Mouse (Mus musculus): ENCODE measurements around the gene Mecp2.
"Not testable (repeated sequence)": the region's sequence is repeated elsewhere in the genome, so short reads cannot be mapped to it uniquely, and the experiment has no call there.

Mecp2 gene

DNA sequence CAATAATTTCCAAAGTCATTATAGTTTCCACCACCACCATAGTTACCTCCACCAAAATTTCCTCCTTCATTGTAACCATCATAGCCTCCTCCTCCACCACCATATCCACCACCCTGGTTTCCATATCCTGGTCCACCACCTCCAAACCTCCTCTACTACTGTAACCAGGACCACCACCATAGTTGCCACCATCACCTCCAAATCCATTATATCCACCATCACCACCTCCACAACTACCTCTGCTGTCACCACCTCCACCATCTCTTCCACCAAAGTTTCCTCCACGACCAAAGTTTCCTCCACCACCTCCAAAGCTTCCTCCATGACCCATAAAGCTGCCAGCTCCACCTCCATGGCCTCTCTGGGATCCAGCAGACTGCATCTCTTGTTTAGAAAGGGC lies at the start of gene Mecp2:
Gene Mecp2, minus strand, starts transcription at position 101 of the 400 bp plus-strand sequence.
- DNase-seq (ENCODE audit: low read depth, low spot score): not testable (repeated sequence)

DNA sequence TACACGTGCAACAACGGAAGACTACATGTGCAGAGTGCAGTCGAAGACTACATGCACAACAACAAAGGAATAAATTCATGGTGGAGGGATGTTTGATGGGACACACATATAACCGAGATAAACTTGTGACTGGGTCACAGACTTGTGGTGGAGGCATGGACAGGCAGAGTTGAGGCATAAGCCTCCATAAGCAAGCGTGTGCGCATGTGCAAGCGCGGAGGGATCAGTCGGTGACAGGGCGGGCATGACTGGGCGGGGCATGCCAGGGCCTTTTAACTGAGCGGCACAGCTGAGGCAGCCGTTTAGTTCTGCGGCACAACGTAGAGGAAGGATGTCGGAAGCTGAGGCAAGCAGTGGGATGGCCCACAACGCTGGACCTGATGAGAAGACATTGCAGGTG lies 41.8 kb upstream of the Mecp2 start, which contains the start of gene Tktl1:
Gene Tktl1, plus strand, starts transcription at position 301 of the 400 bp plus-strand sequence.
- DNase-seq (ENCODE audit: low read depth, low spot score): no peak

DNA sequence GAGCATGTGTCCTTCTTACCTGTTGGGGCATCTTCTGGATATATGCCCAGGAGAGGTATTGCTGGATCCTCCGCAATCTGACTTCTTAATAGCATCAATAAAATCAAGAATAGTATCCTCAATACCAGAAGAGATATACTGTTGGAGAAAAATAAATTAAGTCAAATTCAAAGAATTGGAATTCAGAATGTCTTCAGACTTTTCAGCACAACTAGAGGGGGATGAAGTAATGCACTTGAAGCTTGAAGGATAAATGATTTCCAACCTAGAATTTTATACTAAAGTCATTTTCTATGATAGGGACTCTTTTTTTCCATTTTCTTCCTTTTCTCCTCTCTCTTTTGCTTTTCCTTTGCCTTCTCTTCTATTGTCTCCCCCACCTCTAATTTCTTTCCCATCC lies 32.6 kb upstream of the Mecp2 start, which contains the start of gene Tex28:
Gene Tex28, minus strand, starts transcription at position 101 of the 400 bp plus-strand sequence.
- no peak for DNase-seq (ENCODE audit: low read depth, low spot score)

DNA sequence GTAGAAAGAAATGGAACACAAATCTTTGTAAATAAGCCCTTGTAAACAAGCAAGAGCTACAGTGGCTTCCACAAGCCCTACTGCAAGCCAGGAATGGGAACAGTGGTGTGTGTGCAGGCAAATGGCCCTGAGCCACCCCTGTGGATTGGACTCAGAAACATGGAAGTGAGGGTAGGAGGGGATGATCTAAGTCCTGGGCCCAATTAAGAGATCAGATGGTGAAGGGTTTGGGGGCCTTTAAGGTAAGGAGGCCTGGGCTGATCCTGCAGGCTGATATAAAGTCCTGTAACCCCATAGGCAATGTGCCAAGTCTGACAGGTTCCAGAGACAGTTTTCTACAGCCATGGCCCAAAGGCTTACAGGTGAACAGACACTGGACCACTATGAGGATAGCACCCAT lies 8.0 kb downstream of the Mecp2 start, which contains the start of gene Opn1mw:
Gene Opn1mw, plus strand, starts transcription at position 301 of the 400 bp plus-strand sequence.
- no peak for DNase-seq (ENCODE audit: low read depth, low spot score)

DNA sequence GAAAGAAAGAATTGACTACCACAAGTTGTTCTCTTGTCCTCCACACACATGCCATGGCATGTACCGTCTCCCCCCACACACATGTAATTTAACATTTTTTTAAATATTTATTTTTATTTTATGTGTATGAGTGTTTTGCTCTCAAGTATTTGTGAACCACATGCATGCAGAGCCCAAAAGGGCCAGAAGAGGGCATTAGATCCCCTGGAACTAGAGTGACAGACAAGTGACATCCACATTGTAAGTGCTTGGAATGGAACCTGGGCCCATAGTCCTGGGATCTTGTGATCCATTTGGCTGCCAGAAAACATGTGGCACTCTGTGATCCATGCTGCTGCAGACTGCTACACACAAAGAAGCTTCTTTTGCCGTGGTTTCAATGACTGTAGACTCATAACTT lies 10.2 kb downstream of the Mecp2 start:
- no peak for DNase-seq (ENCODE audit: low read depth, low spot score)

DNA sequence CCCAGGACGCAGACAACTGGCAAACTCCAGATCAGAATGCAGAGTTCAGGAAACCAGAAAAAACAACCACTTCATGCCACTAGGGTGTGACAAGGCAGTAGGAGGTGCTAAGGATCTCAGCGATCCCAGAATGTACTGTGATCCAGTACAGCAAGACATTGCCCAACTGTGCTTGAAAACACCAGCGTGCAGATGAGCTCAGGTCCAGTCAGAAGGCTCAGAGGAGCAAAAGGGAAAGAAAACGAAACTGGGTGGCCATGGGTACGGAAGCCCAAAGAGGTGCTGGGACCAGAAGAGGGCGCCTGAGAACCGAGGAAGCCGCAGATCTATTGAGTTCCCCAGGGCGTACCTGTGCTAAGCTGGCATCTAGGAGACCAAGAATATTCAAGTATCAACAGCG lies 19.7 kb downstream of the Mecp2 start:
- peak; percentile 5 for DNase-seq (ENCODE audit: low read depth, low spot score)

DNA sequence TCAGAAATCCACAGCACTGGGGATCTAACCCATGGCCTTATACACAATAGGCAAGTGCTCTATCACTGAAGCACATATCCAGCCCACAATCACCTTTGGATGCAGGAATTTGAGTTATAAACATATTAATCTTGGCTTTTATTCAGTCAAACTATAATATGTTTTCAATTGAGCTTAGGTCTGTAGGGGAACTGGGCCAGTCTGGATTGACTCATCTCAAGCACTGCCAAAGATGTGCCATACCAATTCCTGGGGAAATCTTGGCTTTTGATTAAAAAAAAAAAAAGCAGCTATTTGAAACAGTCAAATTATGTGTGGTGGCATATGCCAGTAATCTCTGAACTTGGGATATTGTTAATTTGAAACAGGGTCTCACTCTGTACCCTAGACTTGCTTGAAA lies 21.1 kb downstream of the Mecp2 start:
- DNase-seq (ENCODE audit: low read depth, low spot score): no peak

DNA sequence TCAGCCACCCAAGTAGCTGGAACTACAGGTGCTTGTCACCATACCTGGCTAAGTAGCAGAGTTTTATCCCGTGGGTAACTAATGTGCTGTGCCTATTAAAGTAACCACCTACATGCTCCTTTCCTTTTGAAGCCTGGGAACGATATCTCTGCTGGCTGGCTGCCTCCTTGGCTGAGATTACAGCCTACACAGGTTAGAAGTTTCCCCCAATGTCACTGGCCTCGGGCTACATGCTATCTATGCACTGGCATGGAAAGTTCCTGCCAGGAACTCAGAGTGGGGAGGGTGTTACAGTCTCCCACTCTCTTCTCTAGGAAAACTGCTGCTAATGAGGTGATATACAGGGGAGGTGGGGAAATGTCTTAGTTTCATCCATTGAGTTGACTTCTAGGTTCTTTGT lies 26.4 kb downstream of the Mecp2 start:
- DNase-seq (ENCODE audit: low read depth, low spot score): no peak

DNA sequence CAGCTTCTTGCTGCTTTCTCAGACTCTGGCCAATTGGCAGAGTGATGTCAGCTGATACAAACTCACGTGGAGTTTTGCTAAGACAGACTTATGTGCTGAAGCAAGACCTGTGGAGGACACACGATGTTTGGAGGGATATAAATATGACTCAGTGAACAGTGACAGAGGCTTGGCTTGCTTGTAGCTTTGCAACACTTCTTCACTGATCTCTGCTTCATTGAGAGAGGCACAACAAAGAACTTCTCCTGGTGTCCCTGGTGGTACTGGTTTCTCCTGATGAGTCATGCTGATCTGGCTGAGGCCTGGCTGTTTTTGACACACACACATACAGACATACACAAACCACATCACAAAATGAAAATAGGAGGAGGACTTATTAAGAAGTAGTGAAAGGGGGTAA lies 29.2 kb downstream of the Mecp2 start:
- DNase-seq (ENCODE audit: low read depth, low spot score): no peak

DNA sequence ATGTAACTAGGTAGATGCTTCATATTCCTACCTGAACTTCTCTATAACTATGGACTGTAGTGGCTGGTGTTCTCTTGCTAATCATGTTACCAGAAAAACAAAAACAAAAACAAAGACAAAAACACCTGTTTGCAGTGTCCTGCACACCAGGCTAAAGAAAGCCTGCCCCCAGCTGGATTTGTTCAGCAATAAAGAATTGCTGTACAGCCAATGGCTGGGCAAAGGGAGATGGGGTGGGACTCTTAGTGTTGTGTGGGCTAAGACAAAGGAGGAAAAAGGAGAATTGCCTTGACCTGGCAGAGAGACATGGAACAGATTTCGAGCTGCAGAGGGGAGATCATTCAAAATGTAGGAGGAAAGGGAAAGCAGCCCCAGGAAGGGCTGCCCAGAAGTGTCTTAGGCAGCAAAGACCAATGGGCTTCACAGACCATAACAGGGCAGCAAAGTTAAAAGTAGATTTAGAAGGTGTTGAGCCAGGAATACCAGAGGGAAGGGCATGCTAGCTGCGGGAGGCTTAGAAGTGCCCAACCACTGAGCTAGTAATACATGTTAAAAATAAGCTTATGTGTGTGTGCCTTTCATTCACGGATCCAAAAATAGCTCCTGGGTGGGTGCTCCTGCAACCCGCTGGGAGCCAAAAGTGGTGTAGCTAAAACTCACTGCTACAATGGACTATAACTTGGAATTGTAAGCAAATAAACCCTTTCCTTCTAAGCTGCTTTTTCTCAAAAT lies 31.5 kb downstream of the Mecp2 start:
- no peak for DNase-seq (ENCODE audit: low read depth, low spot score)

DNA sequence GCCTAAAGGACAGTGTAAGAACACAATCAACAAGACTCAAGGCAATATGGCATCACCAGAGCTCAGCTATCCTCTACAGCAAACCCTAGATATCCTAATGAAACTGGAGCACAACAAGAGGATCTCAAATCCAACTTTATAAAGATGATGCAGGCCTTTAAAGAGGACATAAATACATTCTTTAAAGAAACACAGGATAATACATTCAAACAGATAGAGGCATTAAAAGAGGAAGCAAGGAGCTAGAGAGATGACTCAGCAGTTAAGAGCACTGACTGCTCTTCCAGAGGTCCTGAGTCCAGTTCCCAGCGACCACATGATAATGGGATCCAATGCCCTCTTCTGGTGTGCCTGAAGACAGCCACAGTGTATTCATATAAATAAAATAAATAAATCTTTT lies 40.0 kb downstream of the Mecp2 start:
- DNase-seq (ENCODE audit: low read depth, low spot score): no peak

DNA sequence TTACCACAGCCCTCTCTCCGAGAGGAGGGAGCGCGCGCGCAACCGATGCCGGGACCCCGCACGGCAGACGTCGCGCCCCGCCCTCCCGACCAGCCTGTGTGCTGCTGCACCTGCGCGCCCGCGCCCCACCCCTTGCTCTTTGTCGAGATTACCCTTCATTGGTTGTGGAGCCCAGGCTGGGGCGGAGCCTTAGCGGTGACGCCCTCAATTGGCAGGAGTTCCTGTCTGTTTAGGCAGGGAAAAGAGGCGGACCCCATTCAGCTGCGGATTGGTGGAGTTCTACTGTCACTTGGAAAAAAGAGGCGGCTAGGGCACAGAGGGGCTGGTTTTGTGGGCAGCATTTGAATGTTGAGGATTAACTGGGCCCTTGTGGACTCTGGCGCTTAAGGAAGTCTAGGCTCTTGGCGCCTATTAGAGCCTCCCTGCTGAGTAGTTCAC lies 49.5 kb downstream of the Mecp2 start:
- peak; percentile 89 for DNase-seq (ENCODE audit: low read depth, low spot score)

DNA sequence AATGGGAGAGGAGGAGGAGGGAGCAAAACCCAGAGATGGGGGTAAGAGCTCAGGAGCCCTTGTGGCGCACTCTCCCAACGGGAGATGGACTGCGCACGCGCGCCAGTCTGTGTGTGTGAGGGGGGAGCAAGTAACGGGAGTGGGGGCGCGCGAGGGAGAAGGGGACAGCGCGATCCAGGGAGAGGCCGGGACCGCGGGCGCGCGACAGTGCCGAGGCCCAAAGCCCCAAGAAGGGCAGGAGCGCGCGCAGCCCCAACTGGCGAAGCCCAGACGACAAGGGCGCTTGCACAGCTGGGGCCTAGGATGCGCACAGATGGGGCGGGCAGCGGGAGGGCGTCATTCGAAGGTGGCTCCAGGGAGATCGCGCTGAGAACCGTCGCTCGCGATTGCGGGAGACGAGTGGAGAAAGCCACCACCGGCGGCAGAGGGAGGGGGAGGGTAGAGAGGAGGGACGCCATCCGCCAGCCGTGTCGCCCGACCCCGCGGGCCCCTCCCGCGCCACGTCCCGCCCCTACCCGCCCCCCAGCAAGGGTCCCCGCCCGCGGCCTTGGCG lies 50.1 kb downstream of the Mecp2 start:
- peak; percentile 72 for DNase-seq (ENCODE audit: low read depth, low spot score)

DNA sequence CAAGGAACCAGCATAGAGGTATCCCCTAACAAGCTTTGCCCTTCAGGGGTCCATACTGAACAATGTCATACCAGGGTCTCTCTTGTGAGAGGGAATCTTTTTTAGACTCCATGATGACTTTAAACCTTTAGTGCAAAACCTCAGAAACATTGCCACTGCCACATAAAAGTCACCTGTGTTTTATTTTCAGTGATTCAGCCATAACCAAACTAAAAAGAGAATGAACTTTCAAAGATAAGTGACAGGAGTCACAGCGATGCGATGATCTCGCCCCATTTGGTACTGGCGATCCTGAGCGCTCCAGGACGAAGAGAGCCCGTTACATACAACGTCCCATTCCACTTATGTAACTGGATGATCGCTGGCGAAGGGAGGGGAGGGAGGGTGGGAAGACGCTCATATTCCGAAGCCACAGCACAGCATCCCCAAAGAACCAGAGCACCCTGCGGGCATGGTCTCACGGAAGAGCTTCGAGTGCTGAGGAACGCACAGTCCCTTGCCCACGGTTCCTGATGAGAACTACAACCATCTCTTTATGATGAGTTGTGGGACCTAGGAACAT lies 50.8 kb downstream of the Mecp2 start:
- no peak for DNase-seq (ENCODE audit: low read depth, low spot score)

DNA sequence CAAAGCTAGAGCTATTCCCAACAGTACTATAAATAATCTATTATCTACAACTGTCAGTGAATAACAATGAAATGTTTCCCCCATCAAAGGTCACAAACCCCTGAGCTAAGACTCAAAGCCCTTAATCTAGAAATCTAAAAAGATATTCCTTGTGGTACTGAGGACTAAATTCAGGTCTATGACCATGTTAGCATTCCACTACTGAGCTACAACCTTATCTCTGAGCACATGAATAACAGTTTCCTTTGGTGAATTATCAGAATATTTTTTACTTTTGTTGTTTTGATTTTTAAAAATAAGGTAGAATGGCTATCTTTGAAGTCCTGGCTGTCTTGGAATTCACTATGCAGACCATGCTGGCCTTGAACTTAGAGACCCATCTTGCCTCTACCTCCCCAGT lies 64.4 kb downstream of the Mecp2 start:
- no peak for DNase-seq (ENCODE audit: low read depth, low spot score)

DNA sequence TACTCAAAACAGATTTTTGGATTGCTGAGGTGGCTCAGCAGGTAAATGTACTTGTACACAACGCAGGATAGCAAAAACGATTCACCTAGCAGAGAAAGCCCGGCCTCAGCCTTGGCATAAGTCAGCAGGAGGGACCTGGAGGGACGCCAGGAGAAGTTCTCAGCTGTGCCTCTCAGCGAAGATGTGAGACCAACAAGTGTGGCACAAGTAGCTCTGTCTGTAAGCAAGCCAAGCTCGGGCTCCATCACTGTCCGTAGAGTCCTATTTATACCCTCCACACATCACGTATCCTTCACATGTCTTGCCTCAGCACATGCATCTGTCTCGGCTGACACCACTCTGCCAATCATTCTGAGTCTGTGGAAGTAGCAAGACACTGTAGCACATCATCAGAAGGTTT lies 67.3 kb downstream of the Mecp2 start:
- DNase-seq (ENCODE audit: low read depth, low spot score): no peak

DNA sequence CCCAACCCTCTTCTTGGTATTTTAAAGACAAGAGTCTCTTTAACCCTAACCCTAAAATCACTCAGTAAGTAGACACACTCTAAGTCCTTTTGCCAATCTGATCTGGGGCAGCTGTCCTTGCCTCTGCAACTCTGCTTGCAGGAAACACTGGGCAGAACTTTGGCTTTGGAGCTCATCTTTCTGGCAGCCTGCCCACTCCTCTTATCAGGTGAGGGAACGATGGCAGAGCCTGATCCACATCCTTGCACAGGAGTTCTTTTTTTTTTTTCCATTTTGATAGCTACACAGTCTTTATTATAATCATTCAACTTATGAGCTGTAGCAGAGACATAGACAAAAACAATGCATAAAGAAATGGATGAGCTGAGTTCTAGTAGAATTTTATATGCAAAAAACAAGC lies 90.1 kb downstream of the Mecp2 start:
- DNase-seq (ENCODE audit: low read depth, low spot score): no peak

DNA sequence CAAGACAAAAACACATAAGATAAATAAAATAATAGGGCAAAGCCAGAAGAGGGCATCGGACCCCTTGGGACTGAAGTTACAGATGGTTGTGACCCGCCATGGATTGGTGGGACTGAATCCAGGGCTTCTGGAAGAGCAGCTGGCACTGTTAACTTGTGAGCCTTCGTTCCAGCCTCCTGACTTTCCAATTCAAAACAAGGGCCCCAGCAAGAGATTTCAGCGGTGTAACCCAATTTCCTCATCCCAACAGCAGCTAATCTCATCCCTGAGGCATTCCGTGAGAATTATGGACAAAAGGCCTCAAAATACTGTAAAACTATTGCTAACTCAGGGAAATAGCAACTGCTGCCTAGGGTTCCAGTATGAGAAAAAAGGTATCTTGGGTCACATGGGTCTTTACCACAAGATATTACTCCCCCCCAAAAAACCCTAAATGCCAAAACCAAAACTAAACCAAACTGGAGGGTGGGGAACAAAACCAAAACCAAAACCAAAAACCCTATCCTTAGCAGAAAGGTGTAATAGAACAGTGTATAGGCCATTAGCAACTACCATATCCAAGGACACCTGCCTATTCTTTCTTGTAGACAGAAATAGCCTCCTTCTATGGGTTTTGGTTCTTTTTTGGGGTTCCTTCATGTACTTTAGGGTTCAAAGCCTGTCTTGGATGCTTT lies 97.3 kb downstream of the Mecp2 start:
- no peak for DNase-seq (ENCODE audit: low read depth, low spot score)

DNA sequence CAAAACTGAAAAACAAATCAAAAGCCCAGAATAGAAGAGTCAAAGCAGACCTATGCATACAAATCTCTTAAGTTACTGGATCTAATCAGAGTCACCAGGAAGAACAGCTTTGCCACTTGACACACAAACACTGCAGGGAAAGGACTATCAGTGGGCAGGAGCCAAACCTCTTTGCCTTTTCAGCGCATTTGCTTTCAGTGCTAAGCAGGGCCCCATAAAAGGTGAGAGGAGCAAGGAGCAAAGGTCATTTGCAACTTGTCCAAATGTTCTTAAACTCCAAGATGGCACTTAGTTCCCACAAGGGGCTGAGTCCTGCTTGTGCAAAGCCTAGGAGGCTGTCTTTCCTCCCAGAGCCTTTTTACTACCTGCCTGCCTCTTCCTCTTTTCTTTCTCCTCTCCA lies 105.2 kb downstream of the Mecp2 start:
- no peak for DNase-seq (ENCODE audit: low read depth, low spot score)

DNA sequence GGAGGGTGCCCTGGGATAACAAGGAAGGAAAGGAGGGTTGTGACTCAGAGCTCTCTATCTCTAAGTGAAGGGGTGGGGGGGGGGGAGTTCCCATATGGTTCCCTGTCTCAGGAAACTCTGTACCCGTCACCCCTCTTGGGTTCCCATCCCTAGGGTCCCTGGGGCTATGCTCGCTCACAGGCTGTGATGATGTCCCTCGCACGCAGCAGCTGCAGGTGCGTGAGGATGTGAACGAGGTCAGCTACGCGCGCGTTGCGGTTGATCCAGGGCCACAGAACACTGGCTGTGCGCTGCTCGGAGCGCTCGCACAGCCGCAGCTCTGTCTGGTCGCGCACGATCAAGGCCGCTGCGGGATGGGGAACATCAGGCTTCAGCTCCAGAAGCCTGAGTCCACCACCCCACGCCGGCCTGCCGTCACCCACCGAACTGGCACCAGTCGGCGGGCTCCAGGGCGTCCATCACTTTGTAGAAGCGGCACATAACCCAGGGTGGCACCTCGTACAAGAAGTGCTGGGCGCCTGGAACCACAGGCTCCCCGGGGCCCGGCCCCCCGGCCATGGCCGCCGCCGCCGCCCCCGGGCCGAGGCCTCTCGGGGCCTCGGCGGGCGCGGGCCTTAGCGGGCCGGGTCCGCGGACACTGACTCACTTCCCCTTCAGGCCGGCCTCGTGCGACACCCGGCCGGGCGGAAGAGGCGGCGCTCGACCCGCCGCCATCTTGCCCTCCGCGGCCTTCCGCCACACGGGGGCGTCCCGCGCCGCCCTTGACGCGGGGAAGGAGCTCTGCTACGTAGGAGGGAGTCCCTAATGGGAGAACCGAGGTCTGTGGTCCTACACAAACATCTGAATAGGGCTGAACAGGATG lies 111.7 kb downstream of the Mecp2 start, which contains the start of gene Irak1:
Gene Irak1, minus strand, starts transcription at position 731 of the 862 bp plus-strand sequence.
- DNase-seq (ENCODE audit: low read depth, low spot score): peak; percentile 66

DNA sequence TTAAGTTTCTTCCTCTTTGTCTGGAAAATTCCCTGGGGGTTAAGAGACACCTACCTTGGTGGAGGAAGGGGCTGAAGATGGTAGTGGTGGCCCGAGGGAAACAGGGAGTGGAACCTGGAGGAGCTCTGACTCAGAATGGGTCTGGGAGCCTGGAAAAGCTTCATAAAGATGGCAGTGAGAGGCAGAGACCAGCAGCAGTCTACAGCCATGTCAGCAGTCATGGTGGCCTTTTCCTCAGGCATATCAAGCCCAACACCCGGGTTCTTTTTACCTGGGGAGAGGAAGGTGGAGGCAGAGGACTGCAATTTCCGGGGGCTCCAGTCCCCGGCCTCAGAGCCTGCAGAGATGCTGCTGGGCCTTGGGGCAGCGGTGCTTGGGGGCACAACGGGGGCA lies 112.4 kb downstream of the Mecp2 start:
- no peak for DNase-seq (ENCODE audit: low read depth, low spot score)

All from embryo, embryonic 11.5 days (tissue).